Mouse (Mus musculus): ENCODE measurements around the gene Rabl3. TPM values are rescaled to one million over a fixed set of nuclear protein-coding genes. Genes with fewer than 3 reads are reported as not detected.

Gene Rabl3
- polyA plus RNA-seq, 1 experiment from 2014 or later = 14.9 TPM

GRCm38 (mm10) chr16:37562961-37563360 is 23.3 kb downstream of the Rabl3 start:
- no peak overlapping the region for H3K4me3 ChIP-seq (ENCODE audit: low read depth, low read length)
- DNase-seq = no peak
- WGBS (ENCODE audit: insufficient replicate concordance) = 87% methylated on average over 5 of the region's 5 CpGs

GRCm38 (mm10) chr16:37565117-37565516 is 25.4 kb downstream of the Rabl3 start:
- Histone ChIP-seq H3K27ac (ENCODE audit: low read depth) (no peak overlapping the region), H3K4me1 (ENCODE audit: insufficient read depth) (0 out of 2 replicates have a peak, but pooled peaks cover 7% of the 10 kb centered on the region), H3K27me3 (ENCODE audit: insufficient read depth, low read length) (no peaks in the 10 kb centered on the region), H3K9me3 (ENCODE audit: low read length) (no peaks in the 10 kb centered on the region), H3K36me3 (replicated peaks; ENCODE audit: insufficient read depth, low read length) (peaks cover 3% of the 10 kb centered on the region; the same call in 1 of the 2 replicates), H3K9ac (replicated peaks) (no peak overlapping the region), H3K4me2 (ENCODE audit: low read depth, low read length) (no peak overlapping the region), H3K4me3 (ENCODE audit: low read depth, low read length) (no peak overlapping the region)
- no peak for ATAC-seq
- DNase-seq = no peak
- TF ChIP-seq CTCF (IDR thresholded peaks at IDR 0.05; ENCODE audit: low read depth) (no peak), EP300 (IDR thresholded peaks at IDR 0.05; ENCODE audit: low read depth) (no peak)
- WGBS (ENCODE audit: insufficient replicate concordance) = 24% methylated on average over 1 of the region's 1 CpGs

More at GRCm38 (mm10) chr16:37562961-37563360, 23.3 kb downstream of the Rabl3 start:
- TF ChIP-seq CTCF (IDR thresholded peaks at IDR 0.05; ENCODE audit: low read depth) = no peak
- no peak for TF ChIP-seq EP300 (IDR thresholded peaks at IDR 0.05; ENCODE audit: low read depth)
- Histone ChIP-seq H3K9me3 (ENCODE audit: low read length) (no peaks in the 10 kb centered on the region), H3K27me3 (ENCODE audit: insufficient read depth, low read length) (no peaks in the 10 kb centered on the region), H3K36me3 (replicated peaks; ENCODE audit: insufficient read depth, low read length) (peaks cover 7% of the 10 kb centered on the region; the same call in 1 of the 2 replicates), H3K4me1 (ENCODE audit: insufficient read depth) (0 out of 2 replicates have a peak, but pooled peaks cover 7% of the 10 kb centered on the region), H3K4me2 (ENCODE audit: low read depth, low read length) (no peak overlapping the region), H3K9ac (replicated peaks) (no peak overlapping the region), H3K27ac (ENCODE audit: low read depth) (no peak overlapping the region)
- ATAC-seq = no peak

- 0 out of 2 replicates have a peak overlapping the region, but pooled peaks have one; percentile 37 for H3K27ac ChIP-seq (ENCODE audit: low read depth)
- 73% methylated on average over 6 of the region's 6 CpGs for WGBS (ENCODE audit: insufficient replicate concordance)
These were observed 26.4 kb downstream of the Rabl3 start for GRCm38 (mm10) chr16:37566107-37566506.

GRCm38 (mm10) chr16:37567113-37568050 is 27.7 kb downstream of the Rabl3 start:
- H3K36me3 ChIP-seq (replicated peaks; ENCODE audit: insufficient read depth, low read length) = peaks cover 10% of the 10 kb centered on the region
- WGBS (ENCODE audit: insufficient replicate concordance) = 76% methylated on average over 12 of the region's 12 CpGs
- H3K9me3 ChIP-seq (ENCODE audit: low read length) = no peaks in the 10 kb centered on the region
- 0 out of 2 replicates have a peak, but pooled peaks cover 7% of the 10 kb centered on the region for H3K4me1 ChIP-seq (ENCODE audit: insufficient read depth)
- ATAC-seq (peak; percentile 89), DNase-seq (no peak)
- no peaks in the 10 kb centered on the region for H3K27me3 ChIP-seq (ENCODE audit: insufficient read depth, low read length)
- TF ChIP-seq EP300 (IDR thresholded peaks at IDR 0.05; ENCODE audit: low read depth) (no peak), CTCF (IDR thresholded peaks at IDR 0.05; ENCODE audit: low read depth) (no peak)
- H3K27ac ChIP-seq (ENCODE audit: low read depth) = peak overlapping the region; percentile 63; the same call in 1 of the 2 replicates
- no peak overlapping the region for H3K9ac ChIP-seq (replicated peaks)
- H3K4me2 ChIP-seq (ENCODE audit: low read depth, low read length) = no peak overlapping the region
- H3K4me3 ChIP-seq (ENCODE audit: low read depth, low read length) = no peak overlapping the region

More at GRCm38 (mm10) chr16:37566107-37566506, 26.4 kb downstream of the Rabl3 start:
- no peaks in the 10 kb centered on the region for H3K9me3 ChIP-seq (ENCODE audit: low read length)
- no peak overlapping the region for H3K9ac ChIP-seq (replicated peaks)
- no peak overlapping the region for H3K4me2 ChIP-seq (ENCODE audit: low read depth, low read length)
- DNase-seq = no peak
- 0 out of 2 replicates have a peak, but pooled peaks cover 7% of the 10 kb centered on the region for H3K4me1 ChIP-seq (ENCODE audit: insufficient read depth)
- H3K4me3 ChIP-seq (ENCODE audit: low read depth, low read length) = no peak overlapping the region
- peaks cover 6% of the 10 kb centered on the region; the same call in 1 of the 2 replicates for H3K36me3 ChIP-seq (replicated peaks; ENCODE audit: insufficient read depth, low read length)
- no peaks in the 10 kb centered on the region for H3K27me3 ChIP-seq (ENCODE audit: insufficient read depth, low read length)
- TF ChIP-seq EP300 (IDR thresholded peaks at IDR 0.05; ENCODE audit: low read depth) (no peak), CTCF (IDR thresholded peaks at IDR 0.05; ENCODE audit: low read depth) (no peak)
- no peak for ATAC-seq

- Histone ChIP-seq H3K4me3 (ENCODE audit: low read depth, low read length) (no peak overlapping the region), H3K4me1 (ENCODE audit: insufficient read depth) (peaks cover 6% of the 10 kb centered on the region; the same call in 1 of the 2 replicates), H3K9ac (replicated peaks) (no peak overlapping the region), H3K27me3 (ENCODE audit: insufficient read depth, low read length) (no peaks in the 10 kb centered on the region), H3K9me3 (ENCODE audit: low read length) (peaks cover 2% of the 10 kb centered on the region; the same call in 1 of the 2 replicates), H3K36me3 (replicated peaks; ENCODE audit: insufficient read depth, low read length) (peaks cover 7% of the 10 kb centered on the region), H3K4me2 (ENCODE audit: low read depth, low read length) (no peak overlapping the region), H3K27ac (ENCODE audit: low read depth) (no peak overlapping the region)
- 81% methylated on average over 3 of the region's 3 CpGs for WGBS (ENCODE audit: insufficient replicate concordance)
- ATAC-seq = no peak
- DNase-seq = no peak
- TF ChIP-seq EP300 (IDR thresholded peaks at IDR 0.05; ENCODE audit: low read depth) = no peak
- no peak for TF ChIP-seq CTCF (IDR thresholded peaks at IDR 0.05; ENCODE audit: low read depth)
These were observed 31.9 kb downstream of the Rabl3 start for GRCm38 (mm10) chr16:37571554-37571953.
